Mouse (Mus musculus) gastrocnemius, postnatal 36 days (tissue): ENCODE results near the gene Olfr1029. TPM values are rescaled to one million over a fixed set of nuclear protein-coding genes. Genes with fewer than 3 reads are reported as not detected.
"Not testable (repeated sequence)": the region's sequence is repeated elsewhere in the genome, so short reads cannot be mapped to it uniquely, and the experiment has no call there.

Experiments used
- DNase-seq, 2 experiments: peaks; one replicate each; pipeline ENCODE4 v3.0.0; 2022
- intact Hi-C: fragments of 180-260 bp; cut with DNase I; formaldehyde crosslinking; loops from one replicate; pipeline ENCODE4 v1.15.1; 2025
- long read RNA-seq, 2 experiments: library from polyadenylated mRNA; stranded (forward); transcript quantifications; one replicate each; pipeline ENCODE4 v2.0.0; 2021
- total RNA-seq, 2 experiments: library from RNA; stranded (reverse); gene quantifications; 2 replicates each; pipeline ENCODE4 v1.2.3; 2021

Olfr1029 gene
- not detected for total RNA-seq
- long read RNA-seq, experiment 1 = 0 reads
- long read RNA-seq, experiment 2 = 0 reads

DNA sequence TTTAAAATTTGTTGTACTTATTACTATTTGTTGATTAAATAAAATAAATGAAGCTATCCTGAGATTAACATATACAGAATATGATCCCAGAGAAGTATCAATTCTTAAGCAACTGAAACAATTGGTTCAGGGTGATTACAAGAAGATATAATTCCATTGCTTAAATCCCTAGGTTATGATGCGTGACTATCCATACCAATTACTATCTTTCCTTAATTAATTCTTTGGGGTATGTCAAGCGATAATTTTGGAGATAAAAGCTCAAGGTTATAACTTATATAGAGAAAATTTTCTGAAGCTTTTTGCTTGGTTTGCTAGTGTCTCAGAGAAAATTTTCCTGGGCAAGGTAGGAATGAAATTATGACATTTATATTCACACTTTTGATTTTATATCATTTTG, at the start of gene Olfr1029:
TSS of gene Olfr1029 (plus strand) at position 301 of the 400 bp plus-strand sequence.
- intact Hi-C loops = no loop called here
- DNase-seq = no peak

DNA sequence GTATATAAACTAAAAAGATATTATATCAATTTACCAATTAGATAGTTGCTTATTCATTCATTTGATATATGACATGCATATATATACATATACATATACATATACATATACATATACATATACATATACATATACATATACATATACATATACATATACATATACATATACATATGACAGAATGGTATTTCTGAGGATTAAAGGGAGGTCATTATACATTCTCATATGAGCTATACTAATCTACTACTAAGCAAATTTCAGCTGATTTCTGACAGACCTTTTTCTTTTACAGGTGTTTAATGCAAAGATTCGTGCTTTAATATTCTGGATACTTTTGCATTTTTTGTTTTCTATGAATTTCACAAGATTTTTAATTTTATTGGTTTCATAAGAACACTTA, 23.6 kb upstream of the Olfr1029 start, which contains the start of gene Olfr1028:
TSS of gene Olfr1028 (plus strand) at position 301 of the 400 bp plus-strand sequence.
- intact Hi-C loops = no loop called here
- DNase-seq = no peak

DNA sequence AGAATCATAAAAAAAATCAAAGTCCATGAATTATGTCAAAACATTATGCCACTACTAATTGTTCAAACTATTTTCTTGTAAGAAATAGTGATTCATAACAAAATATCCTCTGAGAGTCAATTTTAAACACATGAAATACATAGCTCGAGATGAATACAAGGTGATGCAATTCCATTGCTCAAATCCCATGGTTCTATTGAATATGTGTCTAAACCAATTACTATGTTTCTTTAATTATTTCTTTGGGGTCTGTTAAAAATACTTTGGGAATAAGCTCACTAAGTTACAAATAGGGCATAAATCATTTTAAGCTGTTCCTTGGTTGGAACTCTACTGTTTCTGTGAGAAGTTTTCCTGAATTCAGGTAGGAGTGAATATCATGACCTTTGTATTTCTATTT, 5.3 kb downstream of the Olfr1029 start, which contains the start of gene Olfr1030:
TSS of gene Olfr1030 (plus strand) at position 301 of the 400 bp plus-strand sequence.
- no peak for DNase-seq
- intact Hi-C loops = no loop called here

DNA sequence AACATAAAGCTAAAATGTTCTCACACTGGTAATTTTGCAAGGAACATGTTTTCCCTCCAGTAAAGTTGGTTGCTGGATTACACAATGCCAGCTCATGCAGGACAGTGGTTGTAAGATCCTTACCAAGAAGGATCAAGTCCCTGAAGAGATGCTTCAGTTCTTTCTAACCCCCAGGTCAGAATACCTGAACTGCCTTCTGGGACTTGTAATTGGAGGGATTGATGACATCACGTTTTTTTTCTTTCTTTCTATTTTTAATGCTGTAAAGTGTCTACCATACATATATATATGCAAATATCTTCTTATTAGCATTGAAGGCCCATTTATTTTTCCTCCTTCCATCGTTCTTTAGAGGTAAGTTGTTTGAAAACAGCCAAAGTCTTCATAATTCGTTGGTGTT, 16.3 kb downstream of the Olfr1029 start, which contains the start of gene Olfr1031:
TSS of gene Olfr1031 (plus strand) at position 301 of the 400 bp plus-strand sequence.
- intact Hi-C loops = no loop called here
- no peak for DNase-seq

DNA sequence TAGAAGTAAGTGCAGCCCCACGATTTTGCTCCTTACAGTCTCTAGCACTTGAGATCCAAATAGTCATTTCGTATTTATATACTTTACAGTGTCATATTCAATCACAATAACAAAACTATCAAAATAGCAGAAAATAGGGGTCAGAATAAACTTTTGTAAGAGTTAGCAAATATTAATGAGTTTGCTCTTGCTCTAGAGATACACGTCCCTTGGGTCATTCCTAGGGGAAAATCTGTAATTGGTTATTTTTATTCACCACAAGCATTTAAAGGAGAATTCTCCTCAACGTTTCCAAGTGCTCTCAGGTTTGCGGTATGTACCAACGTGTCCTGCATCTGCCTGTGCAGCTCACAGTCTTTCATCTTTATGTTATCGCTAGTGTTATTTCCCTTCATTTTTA, 31.5 kb downstream of the Olfr1029 start, which contains the start of gene Olfr1032:
TSS of gene Olfr1032 (plus strand) at position 301 of the 400 bp plus-strand sequence.
- intact Hi-C loops = no loop called here
- DNase-seq = no peak

DNA sequence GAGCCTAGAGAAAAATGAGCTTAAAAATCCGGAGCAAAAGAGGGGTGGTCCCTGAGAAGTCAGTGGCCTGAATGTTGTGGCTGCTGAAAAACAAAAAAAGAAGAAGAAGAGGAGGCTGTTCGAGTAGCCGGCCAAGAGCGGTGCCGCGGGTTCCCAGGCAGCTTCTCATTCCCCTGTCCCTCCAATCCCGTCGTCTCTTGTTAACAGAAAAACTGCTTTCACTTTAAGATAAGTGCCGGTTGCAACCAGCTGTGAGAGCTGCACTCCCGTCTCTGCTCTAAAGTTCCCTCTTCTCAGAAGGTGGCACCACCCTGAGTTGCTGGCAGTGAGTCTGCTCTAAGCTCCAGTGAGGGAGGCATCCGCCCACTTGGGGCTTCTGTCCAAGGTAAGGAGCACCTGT, 46.7 kb downstream of the Olfr1029 start, which contains the start of gene Olfr1033:
TSS of gene Olfr1033 (plus strand) at position 228 of the 400 bp plus-strand sequence.
- DNase-seq, intact Hi-C loops: not testable (repeated sequence)

DNA sequence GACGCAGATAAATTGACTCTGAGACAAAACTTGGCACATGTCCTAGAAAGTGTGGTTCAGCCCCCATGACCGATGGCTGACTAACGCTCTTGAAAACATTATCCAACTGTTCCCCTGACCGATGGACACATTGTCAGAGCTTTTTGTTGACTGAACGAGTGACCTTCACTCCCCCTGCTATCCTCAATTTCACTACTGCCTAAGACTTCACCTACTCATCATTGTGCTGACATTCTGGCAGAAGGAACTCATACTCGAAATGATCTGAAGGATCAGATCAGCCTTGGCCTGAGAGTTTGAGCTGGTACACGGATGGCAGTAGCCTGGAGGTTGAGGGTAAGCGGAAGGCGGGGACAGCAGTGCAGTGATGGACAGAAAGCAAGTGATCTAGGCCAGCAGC, 47.8 kb downstream of the Olfr1029 start:
- intact Hi-C loops, DNase-seq: not testable (repeated sequence)

Other genes with a start within 250 kb of the Olfr1029 start
- gene Olfr1012, start 211.1 kb upstream of the Olfr1029 start, total RNA-seq = not detected
- gene Olfr1013, start 206.8 kb upstream of the Olfr1029 start, total RNA-seq = not detected
- gene Olfr1014, start 201.2 kb upstream of the Olfr1029 start, total RNA-seq = not detected
- gene Olfr1015, start 191.9 kb upstream of the Olfr1029 start, total RNA-seq = not detected
- gene Olfr1016, start 171.4 kb upstream of the Olfr1029 start, total RNA-seq = not detected
- not detected for gene Olfr1018, start 155.4 kb upstream of the Olfr1029 start, total RNA-seq
- not detected for gene Olfr1019, start 128.4 kb upstream of the Olfr1029 start, total RNA-seq
- not detected for gene Olfr1020, start 126.9 kb upstream of the Olfr1029 start, total RNA-seq
- not detected for gene Olfr1022, start 105.3 kb upstream of the Olfr1029 start, total RNA-seq
- gene Olfr1023, start 88.3 kb upstream of the Olfr1029 start, total RNA-seq = not detected
- gene Olfr1024, start 68.8 kb upstream of the Olfr1029 start, total RNA-seq = not detected
- not detected for gene Olfr1025-ps1, start 58.7 kb upstream of the Olfr1029 start, total RNA-seq
- gene Olfr1026, start 52.3 kb upstream of the Olfr1029 start, total RNA-seq = not detected
- not detected for gene Olfr1028, start 23.5 kb upstream of the Olfr1029 start, total RNA-seq
- not detected for gene Olfr1030, start 5.4 kb downstream of the Olfr1029 start, total RNA-seq
- not detected for gene Olfr1031, start 16.4 kb downstream of the Olfr1029 start, total RNA-seq
- gene Olfr1032, start 31.6 kb downstream of the Olfr1029 start, total RNA-seq = not detected
- under 1 TPM in 1 of 2 experiments, not detected in 1; 0.08 TPM for gene Olfr1033, start 46.7 kb downstream of the Olfr1029 start, total RNA-seq
- not detected for gene Olfr1034, start 72.0 kb downstream of the Olfr1029 start, total RNA-seq
- not detected for gene Olfr1036, start 100.1 kb downstream of the Olfr1029 start, total RNA-seq
- not detected for gene Olfr1037, start 113.5 kb downstream of the Olfr1029 start, total RNA-seq
- gene Olfr1039, start 162.0 kb downstream of the Olfr1029 start, total RNA-seq = not detected
- not detected for gene Olfr1040, start 172.8 kb downstream of the Olfr1029 start, total RNA-seq
- not detected for gene Olfr1042, start 187.9 kb downstream of the Olfr1029 start, total RNA-seq
- gene Olfr1043, start 193.6 kb downstream of the Olfr1029 start, total RNA-seq = not detected
- not detected for gene Olfr1044, start 203.9 kb downstream of the Olfr1029 start, total RNA-seq
- not detected for gene Olfr52, start 211.8 kb downstream of the Olfr1029 start, total RNA-seq
- gene Olfr1045, start 229.1 kb downstream of the Olfr1029 start, total RNA-seq = not detected
- not detected for gene Olfr1046, start 245.4 kb downstream of the Olfr1029 start, total RNA-seq